8 mouse cellular contexts compared by ENCODE assay signal in genomic region chr9:63879710-63880428, GRCm38 (mm10).
A peak's percentile ranks its signal among the peaks of the same experiment; 100 is the strongest.
DNase-seq lines count a peak whose midpoint lies in the region; ATAC-seq and TF ChIP-seq lines count a peak whose summit lies in the region.

No protein-coding gene starts in this region.

- TF ChIP-seq CTCF in brain, embryonic 14.5 days (IDR thresholded peaks at IDR 0.05; ENCODE audit: borderline replicate concordance, extremely low read depth, insufficient read depth, insufficient read length) = no peak

- peak overlapping the region; percentile 22 for H3K4me3 ChIP-seq in heart, embryonic 13.5 days
- H3K4me3 ChIP-seq in hindbrain, embryonic 14.5 days (replicated peaks; ENCODE audit: low read length) = no peak overlapping the region
- 0 out of 2 replicates have a peak overlapping the region, but pooled peaks have one; percentile 24 for H3K4me3 ChIP-seq in midbrain, embryonic 13.5 days (replicated peaks)

- no peaks in the 10 kb centered on the region for H3K36me3 ChIP-seq in heart, embryonic 13.5 days
- H3K36me3 ChIP-seq in hindbrain, embryonic 14.5 days (replicated peaks; ENCODE audit: control insufficient read depth, insufficient read depth) = no peaks in the 10 kb centered on the region
- no peaks in the 10 kb centered on the region for H3K36me3 ChIP-seq in midbrain, embryonic 13.5 days

- ATAC-seq in heart, embryonic 13.5 days (ENCODE audit: extremely low read depth, insufficient number of reproducible peaks, low FRiP score, low TSS enrichment) = no peak
- no peak for ATAC-seq in hindbrain, embryonic 14.5 days (ENCODE audit: low FRiP score)
- ATAC-seq in midbrain, embryonic 13.5 days = 0 out of 2 replicates have a peak, but pooled peaks have one; percentile 55

- DNase-seq in heart, postnatal 25 days (ENCODE audit: low spot score) = no peak
- DNase-seq in brain, embryonic 14.5 days (ENCODE audit: low read depth) = peak; percentile 89
- no peak for DNase-seq in hindbrain, embryonic 14.5 days (ENCODE audit: low spot score)
- DNase-seq in left cerebral cortex, adult 9 months (ENCODE audit: low spot score in 2 of 2) = no peak
- no peak for DNase-seq in right cerebral cortex, postnatal 10 days (ENCODE audit: low spot score in 2 of 2)
- DNase-seq in adrenal gland, postnatal 25 days = no peak

- H3K4me2 ChIP-seq in heart, embryonic 13.5 days = peak overlapping the region; percentile 61
- peak overlapping the region; percentile 48 for H3K4me2 ChIP-seq in hindbrain, embryonic 14.5 days (replicated peaks)
- H3K4me2 ChIP-seq in midbrain, embryonic 13.5 days (replicated peaks) = peak overlapping the region; percentile 53

- 0 out of 2 replicates have a peak overlapping the region, but pooled peaks have one; percentile 3 for H3K9ac ChIP-seq in heart, embryonic 13.5 days
- no peak overlapping the region for H3K9ac ChIP-seq in hindbrain, embryonic 14.5 days
- H3K9ac ChIP-seq in midbrain, embryonic 13.5 days (replicated peaks) = no peak overlapping the region

- H3K27ac ChIP-seq in heart, embryonic 13.5 days (replicated peaks) = no peak overlapping the region; the same call in 1 of the 2 replicates
- H3K27ac ChIP-seq in hindbrain, embryonic 14.5 days = peak overlapping the region; percentile 53
- peak overlapping the region; percentile 75 for H3K27ac ChIP-seq in midbrain, embryonic 13.5 days

- intact Hi-C loops in heart, postnatal 25 days (cut with DNase I) = no loop called here

- H3K27me3 ChIP-seq in heart, embryonic 13.5 days (replicated peaks) = no peaks in the 10 kb centered on the region
- no peaks in the 10 kb centered on the region for H3K27me3 ChIP-seq in hindbrain, embryonic 14.5 days (ENCODE audit: control insufficient read depth, insufficient read depth, low read length)
- H3K27me3 ChIP-seq in midbrain, embryonic 13.5 days = 0 out of 2 replicates have a peak, but pooled peaks cover 2% of the 10 kb centered on the region

- WGBS in heart, embryonic 13.5 days = 30% methylated on average over 15 of the region's 15 CpGs
- 12% methylated on average over 15 of the region's 15 CpGs for WGBS in hindbrain, embryonic 14.5 days
- 19% methylated on average over 15 of the region's 15 CpGs for WGBS in midbrain, embryonic 13.5 days

- H3K9me3 ChIP-seq in heart, embryonic 13.5 days = no peaks in the 10 kb centered on the region
- no peaks in the 10 kb centered on the region for H3K9me3 ChIP-seq in hindbrain, embryonic 14.5 days (ENCODE audit: control insufficient read depth, low read length)
- H3K9me3 ChIP-seq in midbrain, embryonic 13.5 days = no peaks in the 10 kb centered on the region

- peaks cover 50% of the 10 kb centered on the region for H3K4me1 ChIP-seq in heart, embryonic 13.5 days
- peaks cover 38% of the 10 kb centered on the region for H3K4me1 ChIP-seq in hindbrain, embryonic 14.5 days (replicated peaks; ENCODE audit: control insufficient read depth, insufficient read depth, low read length)
- peaks cover 33% of the 10 kb centered on the region for H3K4me1 ChIP-seq in midbrain, embryonic 13.5 days (replicated peaks)

- TF ChIP-seq POLR2A in brain, embryonic 14.5 days (IDR thresholded peaks at IDR 0.05; ENCODE audit: borderline replicate concordance, extremely low read depth, insufficient read depth, insufficient read length, poor library complexity, severe bottlenecking) = no peak
